Mouse (Mus musculus): ENCODE measurements around the gene Cdkn3.
A peak's percentile ranks its signal among the peaks of the same experiment; 100 is the strongest.

DNA sequence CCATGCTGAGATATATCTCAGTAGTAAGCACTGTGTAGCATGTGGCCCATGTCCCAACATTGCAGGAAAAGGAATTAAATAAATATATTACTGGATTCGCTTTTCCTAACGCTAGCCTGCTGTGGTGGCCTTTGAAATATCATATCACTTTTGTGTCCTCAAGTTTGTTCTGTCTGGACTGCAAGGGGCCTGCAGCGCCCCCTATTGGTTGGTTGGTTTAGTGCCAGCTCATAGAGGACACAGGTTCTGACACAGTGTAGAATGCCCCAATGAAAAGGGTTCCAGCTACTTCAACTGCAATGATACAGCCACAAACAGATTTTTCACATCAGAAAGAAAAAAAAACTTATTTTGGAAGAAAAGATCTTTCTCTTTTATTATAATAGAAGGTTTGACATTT is 34.6 kb upstream of the Cdkn3 start:
- TF ChIP-seq POLR2A (IDR thresholded peaks at IDR 0.05; ENCODE audit: borderline replicate concordance, insufficient read depth, low read length) (no peak), CTCF (IDR thresholded peaks at IDR 0.05; ENCODE audit: borderline replicate concordance, insufficient read depth, low read depth, low read length) (peak; percentile 23; the same call in 1 of the 2 replicates)
